Mouse (Mus musculus): ENCODE results near the gene Npc2. TPM values are rescaled to one million over a fixed set of nuclear protein-coding genes. Genes with fewer than 3 reads are reported as not detected.

The Npc2 gene
- polyA plus RNA-seq, 1 experiment from 2014 or later: 76.7 TPM

- ATAC-seq: peak; percentile 83
- Histone ChIP-seq H3K27ac (peak overlapping the region; percentile 56), H3K4me1 (replicated peaks) (peaks cover 11% of the 10 kb centered on the region), H3K36me3 (no peaks in the 10 kb centered on the region), H3K4me3 (replicated peaks) (no peak overlapping the region), H3K4me2 (replicated peaks) (peak overlapping the region; percentile 17), H3K9me3 (no peaks in the 10 kb centered on the region), H3K27me3 (replicated peaks) (no peaks in the 10 kb centered on the region), H3K9ac (no peak overlapping the region)
- 53% methylated on average over 9 of the region's 9 CpGs for WGBS
Observed at GRCm38 (mm10) chr12:84805228-84805842, 32.4 kb upstream of the Npc2 start.

- Histone ChIP-seq H3K4me3 (replicated peaks) (no peak overlapping the region), H3K9ac (no peak overlapping the region), H3K4me1 (replicated peaks) (peaks cover 11% of the 10 kb centered on the region), H3K36me3 (no peaks in the 10 kb centered on the region), H3K27me3 (replicated peaks) (no peaks in the 10 kb centered on the region), H3K9me3 (no peaks in the 10 kb centered on the region), H3K27ac (no peak overlapping the region), H3K4me2 (replicated peaks) (no peak overlapping the region)
- 81% methylated on average over 3 of the region's 3 CpGs for WGBS
- no peak for ATAC-seq
Observed at GRCm38 (mm10) chr12:84802625-84803024, 29.7 kb upstream of the Npc2 start.

GRCm38 (mm10) chr12:84801532-84802110, 28.7 kb upstream of the Npc2 start:
- no peak overlapping the region for H3K9ac ChIP-seq
- H3K27me3 ChIP-seq (replicated peaks): no peaks in the 10 kb centered on the region
- H3K4me1 ChIP-seq (replicated peaks): peaks cover 11% of the 10 kb centered on the region
- H3K4me3 ChIP-seq (replicated peaks): no peak overlapping the region
- H3K27ac ChIP-seq: no peak overlapping the region
- no peak overlapping the region for H3K4me2 ChIP-seq (replicated peaks)
- no peaks in the 10 kb centered on the region for H3K9me3 ChIP-seq
- 88% methylated on average over 13 of the region's 13 CpGs for WGBS
- no peak for ATAC-seq
- H3K36me3 ChIP-seq: no peaks in the 10 kb centered on the region

- WGBS: 39% methylated on average over 4 of the region's 4 CpGs
- Histone ChIP-seq H3K27ac (no peak overlapping the region), H3K36me3 (no peaks in the 10 kb centered on the region), H3K4me2 (replicated peaks) (no peak overlapping the region), H3K4me3 (replicated peaks) (no peak overlapping the region), H3K9me3 (no peaks in the 10 kb centered on the region), H3K27me3 (replicated peaks) (no peaks in the 10 kb centered on the region), H3K9ac (no peak overlapping the region), H3K4me1 (replicated peaks) (0 out of 2 replicates have a peak, but pooled peaks cover 6% of the 10 kb centered on the region)
- no peak for ATAC-seq
Observed at GRCm38 (mm10) chr12:84800419-84800818, 27.5 kb upstream of the Npc2 start.

GRCm38 (mm10) chr12:84799086-84799485, 26.1 kb upstream of the Npc2 start:
- Histone ChIP-seq H3K4me2 (replicated peaks) (no peak overlapping the region), H3K4me1 (replicated peaks) (0 out of 2 replicates have a peak, but pooled peaks cover 4% of the 10 kb centered on the region), H3K27me3 (replicated peaks) (no peaks in the 10 kb centered on the region), H3K36me3 (no peaks in the 10 kb centered on the region), H3K9me3 (no peaks in the 10 kb centered on the region), H3K27ac (no peak overlapping the region), H3K4me3 (replicated peaks) (no peak overlapping the region), H3K9ac (no peak overlapping the region)
- no peak for ATAC-seq
- 92% methylated on average over 13 of the region's 13 CpGs for WGBS

- no peaks in the 10 kb centered on the region for H3K36me3 ChIP-seq
- H3K27me3 ChIP-seq (replicated peaks): no peaks in the 10 kb centered on the region
- H3K4me1 ChIP-seq (replicated peaks): 0 out of 2 replicates have a peak, but pooled peaks cover 4% of the 10 kb centered on the region
- H3K4me3 ChIP-seq (replicated peaks): no peak overlapping the region
- H3K27ac ChIP-seq: no peak overlapping the region
- no peaks in the 10 kb centered on the region for H3K9me3 ChIP-seq
- peak; percentile 71 for ATAC-seq
- WGBS: 83% methylated on average over 8 of the region's 8 CpGs
- H3K9ac ChIP-seq: no peak overlapping the region
- no peak overlapping the region for H3K4me2 ChIP-seq (replicated peaks)
Observed at GRCm38 (mm10) chr12:84794647-84795046, 21.7 kb upstream of the Npc2 start.

- H3K9me3 ChIP-seq: no peaks in the 10 kb centered on the region
- no peak overlapping the region for H3K27ac ChIP-seq
- no peaks in the 10 kb centered on the region for H3K27me3 ChIP-seq (replicated peaks)
- H3K4me1 ChIP-seq (replicated peaks): 0 out of 2 replicates have a peak, but pooled peaks cover 4% of the 10 kb centered on the region
- no peaks in the 10 kb centered on the region for H3K36me3 ChIP-seq
- no peak overlapping the region for H3K9ac ChIP-seq
- H3K4me2 ChIP-seq (replicated peaks): no peak overlapping the region
- no peak for ATAC-seq
- WGBS: 87% methylated on average over 4 of the region's 4 CpGs
- no peak overlapping the region for H3K4me3 ChIP-seq (replicated peaks)
Observed at GRCm38 (mm10) chr12:84792629-84793028, 19.7 kb upstream of the Npc2 start.

GRCm38 (mm10) chr12:84790853-84791252, 17.9 kb upstream of the Npc2 start:
- H3K36me3 ChIP-seq: no peaks in the 10 kb centered on the region
- H3K9me3 ChIP-seq: no peaks in the 10 kb centered on the region
- no peak overlapping the region for H3K4me3 ChIP-seq (replicated peaks)
- WGBS: 41% methylated on average over 10 of the region's 10 CpGs
- 0 out of 2 replicates have a peak, but pooled peaks cover 4% of the 10 kb centered on the region for H3K4me1 ChIP-seq (replicated peaks)
- no peak overlapping the region for H3K27ac ChIP-seq
- no peaks in the 10 kb centered on the region for H3K27me3 ChIP-seq (replicated peaks)
- no peak overlapping the region for H3K4me2 ChIP-seq (replicated peaks)
- ATAC-seq: no peak
- no peak overlapping the region for H3K9ac ChIP-seq

- Histone ChIP-seq H3K9ac (no peak overlapping the region), H3K4me2 (replicated peaks) (no peak overlapping the region), H3K36me3 (no peaks in the 10 kb centered on the region), H3K4me1 (replicated peaks) (peaks cover 11% of the 10 kb centered on the region), H3K9me3 (no peaks in the 10 kb centered on the region), H3K27me3 (replicated peaks) (no peaks in the 10 kb centered on the region), H3K4me3 (replicated peaks) (no peak overlapping the region), H3K27ac (no peak overlapping the region)
- WGBS: 75% methylated on average over 5 of the region's 5 CpGs
- ATAC-seq: no peak
Observed at GRCm38 (mm10) chr12:84786091-84786490, 13.1 kb upstream of the Npc2 start.

- peaks cover 11% of the 10 kb centered on the region for H3K4me1 ChIP-seq (replicated peaks)
- H3K9me3 ChIP-seq: no peaks in the 10 kb centered on the region
- 20% methylated on average over 25 of the region's 25 CpGs for WGBS
- no peaks in the 10 kb centered on the region for H3K36me3 ChIP-seq
- peak overlapping the region; percentile 52 for H3K4me2 ChIP-seq (replicated peaks)
- ATAC-seq: peak; percentile 95
- peak overlapping the region; percentile 12; the same call in 1 of the 2 replicates for H3K4me3 ChIP-seq (replicated peaks)
- no peaks in the 10 kb centered on the region for H3K27me3 ChIP-seq (replicated peaks)
- H3K27ac ChIP-seq: peak overlapping the region; percentile 76
- no peak overlapping the region for H3K9ac ChIP-seq
Observed at GRCm38 (mm10) chr12:84784604-84785381, 11.8 kb upstream of the Npc2 start.

- no peak overlapping the region for H3K4me3 ChIP-seq (replicated peaks)
- no peak for ATAC-seq
- H3K27me3 ChIP-seq (replicated peaks): no peaks in the 10 kb centered on the region
- H3K36me3 ChIP-seq: no peaks in the 10 kb centered on the region
- peaks cover 16% of the 10 kb centered on the region for H3K4me1 ChIP-seq (replicated peaks)
- H3K27ac ChIP-seq: no peak overlapping the region
- H3K4me2 ChIP-seq (replicated peaks): no peak overlapping the region
- no peaks in the 10 kb centered on the region for H3K9me3 ChIP-seq
- no peak overlapping the region for H3K9ac ChIP-seq
Observed at GRCm38 (mm10) chr12:84776229-84776628, 3.3 kb upstream of the Npc2 start.

- H3K4me1 ChIP-seq (replicated peaks): peaks cover 22% of the 10 kb centered on the region
- H3K4me3 ChIP-seq (replicated peaks): no peak overlapping the region; the same call in 1 of the 2 replicates
- H3K9me3 ChIP-seq: no peaks in the 10 kb centered on the region
- ATAC-seq: no peak
- peak overlapping the region; percentile 70; the same call in 1 of the 2 replicates for H3K4me2 ChIP-seq (replicated peaks)
- no peak overlapping the region for H3K9ac ChIP-seq
- 0 out of 2 replicates have a peak, but pooled peaks cover 4% of the 10 kb centered on the region for H3K36me3 ChIP-seq
- H3K27ac ChIP-seq: no peak overlapping the region
- H3K27me3 ChIP-seq (replicated peaks): no peaks in the 10 kb centered on the region
- 84% methylated on average over 6 of the region's 6 CpGs for WGBS
Observed at GRCm38 (mm10) chr12:84774376-84774775, 1.4 kb upstream of the Npc2 start.
